Mouse (Mus musculus): ENCODE results near the gene Orc4. TPM values are rescaled to one million over a fixed set of nuclear protein-coding genes. Genes with fewer than 3 reads are reported as not detected.

Orc4 gene
- polyA plus RNA-seq, 1 experiment from 2014 or later = 127 TPM

Other genes with a start within 250 kb of the Orc4 start
- gene Acvr2a, start 136.2 kb downstream of the Orc4 start, polyA plus RNA-seq (2014; fragmentation: Nextera tagmentation; extraction: Ambion mirVana) = 19.7 and 19.8 TPM in 2 replicates
- gene Mbd5, start 769 bp downstream of the Orc4 start, polyA plus RNA-seq (2014; fragmentation: Nextera tagmentation; extraction: Ambion mirVana) = 39.6 and 41.8 TPM in 2 replicates